Mouse (Mus musculus): ENCODE results near the gene Rnf144b.

DNA sequence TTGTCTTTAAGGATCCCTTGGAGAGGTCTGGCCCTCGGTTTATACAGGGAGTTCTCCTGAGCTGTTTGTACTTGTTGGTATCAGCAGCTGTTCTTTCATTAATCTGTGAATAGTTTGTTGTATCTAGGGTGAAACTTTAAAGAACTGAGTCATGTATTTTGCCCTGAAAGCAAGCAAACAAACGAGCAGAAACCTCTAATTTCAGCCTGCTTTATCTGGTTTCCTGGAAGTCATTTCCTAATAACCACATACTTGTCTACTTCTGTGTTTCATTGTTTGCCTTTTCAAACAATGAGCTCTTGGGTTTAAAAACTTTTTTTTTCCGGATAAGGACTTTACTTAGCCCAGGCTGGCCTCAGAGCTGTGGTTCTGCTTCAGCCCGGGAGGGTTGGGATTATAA lies 136.8 kb downstream of the Rnf144b start:
- TF ChIP-seq CTCF (IDR thresholded peaks at IDR 0.05; ENCODE audit: low read depth, low read length) (no peak), GATA2 (IDR thresholded peaks at IDR 0.05; ENCODE audit: borderline replicate concordance, low read depth, low read length) (no peak)
